Mouse (Mus musculus): Measurements from ENCODE around the gene Snrpd3.

GRCm38 (mm10) chr10:75573965-75574364 is 56.6 kb downstream of the Snrpd3 start:
- TF ChIP-seq CTCF (conservative IDR thresholded peaks at IDR 0.05; ENCODE audit: low read length) (no peak), NANOG (IDR thresholded peaks at IDR 0.05; ENCODE audit: borderline replicate concordance, low read length) (no peak), POU5F1 (IDR thresholded peaks at IDR 0.05; ENCODE audit: borderline replicate concordance, low read length) (no peak)
